Mouse (Mus musculus) frontal cortex, postnatal 14 days (tissue): ENCODE measurements around the gene Akt1s1.

Experiments used
- DNase-seq, 2 experiments: peaks; one replicate each; pipeline ENCODE4 v3.0.0; 2022; ENCODE audit warnings: low spot score in 2 of 2

The Akt1s1 gene

DNA sequence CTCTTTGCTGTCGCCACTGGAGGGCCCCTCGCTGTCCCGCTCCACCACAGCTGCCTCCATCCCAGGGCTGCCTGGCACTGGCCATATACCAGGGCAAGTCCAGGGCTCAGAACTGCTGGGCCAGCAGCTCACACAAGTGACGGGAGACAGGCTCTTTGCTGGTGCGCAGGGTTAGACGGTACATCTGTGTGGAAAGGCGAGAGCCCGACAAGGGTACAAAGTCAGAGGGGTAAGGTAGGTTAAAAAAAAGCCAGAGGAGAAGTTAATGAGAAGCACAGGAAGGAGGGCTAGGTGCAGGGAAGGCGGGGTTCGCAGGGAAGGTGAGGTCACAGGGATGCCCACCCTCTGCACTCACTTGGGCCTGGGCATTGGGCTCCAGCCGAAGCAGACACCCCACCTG is 51.8 kb downstream of the Akt1s1 start:
- no peak for DNase-seq

DNA sequence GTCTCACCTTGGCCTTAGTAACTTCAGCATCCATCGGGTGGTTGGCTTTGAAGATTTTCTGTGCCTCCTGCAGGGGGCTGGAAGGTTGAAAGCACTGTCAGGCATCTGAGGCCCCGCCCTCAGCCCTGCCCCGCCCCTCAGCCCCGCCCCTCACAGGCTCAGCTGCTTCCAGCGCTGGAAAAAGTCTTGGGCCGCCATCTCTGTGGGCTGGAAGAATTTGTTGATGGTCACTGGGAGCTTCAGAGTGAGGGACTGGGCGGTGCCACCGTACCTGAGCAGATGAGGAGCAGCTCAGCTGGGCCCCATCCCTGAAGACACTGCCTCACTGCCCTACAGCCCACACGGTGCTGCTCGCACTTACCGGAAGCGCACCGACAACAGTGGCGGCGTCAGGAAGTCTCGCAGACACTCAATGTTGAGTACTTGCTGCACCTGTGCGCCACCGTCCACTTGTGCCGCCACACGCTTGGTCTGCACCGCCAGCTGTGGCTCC is 52.5 kb downstream of the Akt1s1 start:
- DNase-seq = no peak
